Mouse (Mus musculus): ENCODE results near the gene Vmn1r200. TPM values are rescaled to one million over a fixed set of nuclear protein-coding genes. Genes with fewer than 3 reads are reported as not detected.

The Vmn1r200 gene
- polyA plus RNA-seq (2015; fragmentation: Illumina TruSeq; extraction: RNeasy Lipid Tissue Mini Kit (QIAGEN cat#74804); ENCODE audit: insufficient read depth, low read depth, low replicate concordance) = not detected

DNA sequence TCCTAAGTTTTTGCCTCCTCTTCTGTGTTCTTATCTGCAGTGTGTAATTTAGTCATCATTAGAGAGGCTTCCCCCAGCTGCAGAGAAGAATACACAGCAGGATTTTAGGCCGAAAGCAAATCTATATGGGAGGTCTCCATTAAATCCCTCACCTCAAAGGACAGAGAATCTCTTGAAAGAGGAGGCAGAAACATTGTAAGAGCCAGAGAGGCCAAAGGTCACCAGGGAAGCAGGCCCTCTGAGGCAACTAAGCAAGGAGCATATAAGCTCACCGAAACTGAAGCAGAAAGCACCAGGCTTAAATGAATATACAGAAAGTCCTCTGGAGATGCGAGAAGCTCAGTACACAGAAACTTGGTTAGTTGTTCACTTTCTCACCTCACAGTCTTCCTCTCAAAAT, at the start of gene Vmn1r200:
Gene Vmn1r200, plus strand, starts transcription at position 301 of the 400 bp plus-strand sequence.

DNA sequence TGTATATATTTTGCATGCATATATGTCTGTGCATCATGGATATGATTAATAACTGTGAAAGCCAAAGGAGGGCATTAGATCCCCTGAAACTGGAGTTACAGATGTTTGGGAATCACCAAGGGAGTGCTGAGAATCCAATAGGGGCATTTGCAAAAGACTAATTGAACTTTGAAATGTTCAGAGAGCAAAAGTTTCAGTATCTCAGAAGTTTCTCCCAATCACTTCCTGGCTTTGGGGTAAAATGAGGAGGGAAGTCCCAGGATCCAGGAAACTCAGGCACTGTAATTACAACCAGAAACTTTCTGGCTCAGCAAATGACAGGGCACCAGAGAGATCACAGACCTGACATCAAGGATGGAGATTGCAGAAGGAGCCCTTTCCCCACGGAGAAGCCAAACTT, 40.1 kb upstream of the Vmn1r200 start, which contains the start of gene Vmn1r198:
Gene Vmn1r198, plus strand, starts transcription at position 301 of the 400 bp plus-strand sequence.

DNA sequence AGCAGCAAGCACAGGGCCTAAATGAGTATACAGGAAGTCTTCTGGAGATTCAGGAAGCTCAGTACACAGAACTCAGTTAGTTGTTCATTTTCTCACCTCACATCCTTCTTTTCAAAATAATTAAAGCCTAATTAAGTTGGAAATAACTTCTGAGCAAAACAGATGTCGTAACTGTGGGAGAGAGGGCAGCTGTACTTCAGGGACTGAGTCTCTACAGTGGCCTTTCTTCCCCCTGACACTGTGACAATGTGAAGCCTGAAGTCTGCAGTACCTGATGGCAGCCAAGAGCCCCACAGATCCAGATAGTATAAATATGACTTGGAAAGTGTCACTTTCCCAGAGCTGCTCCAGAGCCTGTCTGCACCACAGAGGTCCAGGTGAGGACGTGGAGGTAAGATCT, 10.7 kb upstream of the Vmn1r200 start, which contains the start of gene Vmn1r199:
Gene Vmn1r199, plus strand, starts transcription at position 301 of the 400 bp plus-strand sequence.

Other genes starting within 250 kb of the Vmn1r200 start
- gene Vmn1r191, start 206.4 kb upstream of the Vmn1r200 start, polyA plus RNA-seq (2015; fragmentation: Illumina TruSeq; extraction: RNeasy Lipid Tissue Mini Kit (QIAGEN cat#74804); ENCODE audit: insufficient read depth, low read depth, low replicate concordance) = not detected
- not detected for gene Vmn1r192, start 199.2 kb upstream of the Vmn1r200 start, polyA plus RNA-seq (2015; fragmentation: Illumina TruSeq; extraction: RNeasy Lipid Tissue Mini Kit (QIAGEN cat#74804); ENCODE audit: insufficient read depth, low read depth, low replicate concordance)
- not detected for gene Vmn1r193, start 167.2 kb upstream of the Vmn1r200 start, polyA plus RNA-seq (2015; fragmentation: Illumina TruSeq; extraction: RNeasy Lipid Tissue Mini Kit (QIAGEN cat#74804); ENCODE audit: insufficient read depth, low read depth, low replicate concordance)
- not detected for gene Vmn1r194, start 146.2 kb upstream of the Vmn1r200 start, polyA plus RNA-seq (2015; fragmentation: Illumina TruSeq; extraction: RNeasy Lipid Tissue Mini Kit (QIAGEN cat#74804); ENCODE audit: insufficient read depth, low read depth, low replicate concordance)
- not detected for gene Vmn1r195, start 119.9 kb upstream of the Vmn1r200 start, polyA plus RNA-seq (2015; fragmentation: Illumina TruSeq; extraction: RNeasy Lipid Tissue Mini Kit (QIAGEN cat#74804); ENCODE audit: insufficient read depth, low read depth, low replicate concordance)
- not detected for gene Vmn1r196, start 100.5 kb upstream of the Vmn1r200 start, polyA plus RNA-seq (2015; fragmentation: Illumina TruSeq; extraction: RNeasy Lipid Tissue Mini Kit (QIAGEN cat#74804); ENCODE audit: insufficient read depth, low read depth, low replicate concordance)
- gene Vmn1r197, start 65.8 kb upstream of the Vmn1r200 start, polyA plus RNA-seq (2015; fragmentation: Illumina TruSeq; extraction: RNeasy Lipid Tissue Mini Kit (QIAGEN cat#74804); ENCODE audit: insufficient read depth, low read depth, low replicate concordance) = not detected
- not detected for gene Vmn1r198, start 40.0 kb upstream of the Vmn1r200 start, polyA plus RNA-seq (2015; fragmentation: Illumina TruSeq; extraction: RNeasy Lipid Tissue Mini Kit (QIAGEN cat#74804); ENCODE audit: insufficient read depth, low read depth, low replicate concordance)
- not detected for gene Vmn1r199, start 10.6 kb upstream of the Vmn1r200 start, polyA plus RNA-seq (2015; fragmentation: Illumina TruSeq; extraction: RNeasy Lipid Tissue Mini Kit (QIAGEN cat#74804); ENCODE audit: insufficient read depth, low read depth, low replicate concordance)
- not detected for gene Vmn1r201, start 81.5 kb downstream of the Vmn1r200 start, polyA plus RNA-seq (2015; fragmentation: Illumina TruSeq; extraction: RNeasy Lipid Tissue Mini Kit (QIAGEN cat#74804); ENCODE audit: insufficient read depth, low read depth, low replicate concordance)
- gene Vmn1r202, start 115.0 kb downstream of the Vmn1r200 start, polyA plus RNA-seq (2015; fragmentation: Illumina TruSeq; extraction: RNeasy Lipid Tissue Mini Kit (QIAGEN cat#74804); ENCODE audit: insufficient read depth, low read depth, low replicate concordance) = not detected
- gene Vmn1r203, start 127.7 kb downstream of the Vmn1r200 start, polyA plus RNA-seq (2015; fragmentation: Illumina TruSeq; extraction: RNeasy Lipid Tissue Mini Kit (QIAGEN cat#74804); ENCODE audit: insufficient read depth, low read depth, low replicate concordance) = not detected
- not detected for gene Vmn1r204, start 162.8 kb downstream of the Vmn1r200 start, polyA plus RNA-seq (2015; fragmentation: Illumina TruSeq; extraction: RNeasy Lipid Tissue Mini Kit (QIAGEN cat#74804); ENCODE audit: insufficient read depth, low read depth, low replicate concordance)
- not detected for gene Vmn1r205, start 202.6 kb downstream of the Vmn1r200 start, polyA plus RNA-seq (2015; fragmentation: Illumina TruSeq; extraction: RNeasy Lipid Tissue Mini Kit (QIAGEN cat#74804); ENCODE audit: insufficient read depth, low read depth, low replicate concordance)
- not detected for gene Vmn1r206, start 233.9 kb downstream of the Vmn1r200 start, polyA plus RNA-seq (2015; fragmentation: Illumina TruSeq; extraction: RNeasy Lipid Tissue Mini Kit (QIAGEN cat#74804); ENCODE audit: insufficient read depth, low read depth, low replicate concordance)